12 mouse cellular contexts compared by ENCODE assay signal in the genomic region with DNA sequence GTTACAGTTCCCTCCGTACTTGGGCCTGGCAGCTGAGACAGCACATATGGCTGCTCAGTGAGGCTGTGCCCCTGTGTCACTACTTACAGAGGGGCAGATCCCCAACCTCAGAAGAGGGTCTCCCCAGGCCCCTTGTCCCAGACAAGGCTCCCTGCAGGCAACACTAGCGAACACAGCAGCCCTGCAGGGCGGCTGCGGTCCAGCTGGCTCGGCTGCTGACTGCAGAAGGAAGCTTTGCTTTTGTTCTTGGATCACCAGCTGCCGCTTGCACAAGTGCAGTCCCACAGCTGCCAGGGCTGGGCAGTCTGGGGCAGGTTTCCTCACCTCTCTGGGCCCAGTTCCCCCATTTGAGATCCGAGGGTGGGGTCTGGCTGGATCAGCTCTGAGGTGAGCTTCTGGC.
A peak's percentile ranks its signal among the peaks of the same experiment; 100 is the strongest.
DNase-seq lines count a peak whose midpoint lies in the region; ATAC-seq and TF ChIP-seq lines count a peak whose summit lies in the region.
"Had no signal": no experiment of that assay in that cellular context is flagged by ENCODE, and none has a peak within 500 bp of the region (broad histone marks: within the 10 kb centered on the region; RNA-seq: fewer than 3 reads in every experiment).

No protein-coding gene starts in this region.

- no peak overlapping the region for H3K9ac ChIP-seq in lung, embryonic 14.5 days
- H3K9ac ChIP-seq in forebrain, embryonic 15.5 days (replicated peaks): no peak overlapping the region; the same call in 1 of the 2 replicates
- no peak overlapping the region for H3K9ac ChIP-seq in neural tube, embryonic 13.5 days
- H3K9ac ChIP-seq in intestine, postnatal 0 days (ENCODE audit: low read depth, low read length): no peak overlapping the region
- H3K9ac ChIP-seq: kidney, embryonic 15.5 days; liver, embryonic 14.5 days had no signal

- H3K36me3 ChIP-seq in lung, embryonic 14.5 days (ENCODE audit: insufficient read depth): no peaks in the 10 kb centered on the region
- no peaks in the 10 kb centered on the region for H3K36me3 ChIP-seq in forebrain, embryonic 15.5 days
- no peaks in the 10 kb centered on the region for H3K36me3 ChIP-seq in neural tube, embryonic 13.5 days
- no peaks in the 10 kb centered on the region for H3K36me3 ChIP-seq in intestine, postnatal 0 days (ENCODE audit: control insufficient read depth, insufficient read depth)
- H3K36me3 ChIP-seq: kidney, embryonic 15.5 days had no signal

- TF ChIP-seq CTCF in lung, embryonic 14.5 days (IDR thresholded peaks at IDR 0.05; ENCODE audit: low read depth): no peak
- no peak for TF ChIP-seq CTCF in intestine, postnatal 0 days (IDR thresholded peaks at IDR 0.05; ENCODE audit: low read depth)

- peak; percentile 33 for DNase-seq in lung, embryonic 14.5 days
- DNase-seq in lung, postnatal 25 days (ENCODE audit: low spot score): no peak
- peak; percentile 54 for DNase-seq in lung, postnatal 36 days
- DNase-seq in heart, adult 9 months (ENCODE audit: low spot score in 2 of 2): no peak
- no peak for DNase-seq in cerebellum, adult 9-10 months
- DNase-seq: thymus, adult 2 months had no signal

- H3K9me3 ChIP-seq in lung, embryonic 14.5 days (ENCODE audit: low read depth, low read length): no peaks in the 10 kb centered on the region
- H3K9me3 ChIP-seq in forebrain, embryonic 15.5 days: no peaks in the 10 kb centered on the region
- no peaks in the 10 kb centered on the region for H3K9me3 ChIP-seq in neural tube, embryonic 13.5 days
- no peaks in the 10 kb centered on the region for H3K9me3 ChIP-seq in intestine, postnatal 0 days (ENCODE audit: control insufficient read depth)
- H3K9me3 ChIP-seq: kidney, embryonic 15.5 days had no signal

- WGBS in lung, embryonic 14.5 days: 21% methylated on average over 7 of the region's 7 CpGs
- 8% methylated on average over 7 of the region's 7 CpGs for WGBS in forebrain, embryonic 15.5 days
- WGBS in neural tube, embryonic 13.5 days: 10% methylated on average over 7 of the region's 7 CpGs
- 39% methylated on average over 7 of the region's 7 CpGs for WGBS in intestine, postnatal 0 days

- H3K4me3 ChIP-seq in lung, embryonic 14.5 days (ENCODE audit: low read depth, low read length): no peak overlapping the region
- no peak overlapping the region for H3K4me3 ChIP-seq in forebrain, embryonic 15.5 days
- no peak overlapping the region for H3K4me3 ChIP-seq in neural tube, embryonic 13.5 days
- no peak overlapping the region for H3K4me3 ChIP-seq in intestine, postnatal 0 days (ENCODE audit: low read depth, low read length)
- H3K4me3 ChIP-seq: kidney, embryonic 15.5 days had no signal

- no peak overlapping the region for H3K4me2 ChIP-seq in lung, embryonic 14.5 days
- H3K4me2 ChIP-seq in forebrain, embryonic 15.5 days (replicated peaks): no peak overlapping the region
- no peak overlapping the region for H3K4me2 ChIP-seq in neural tube, embryonic 13.5 days
- no peak overlapping the region for H3K4me2 ChIP-seq in intestine, postnatal 0 days (replicated peaks; ENCODE audit: low read depth)
- H3K4me2 ChIP-seq: kidney, embryonic 15.5 days had no signal

- H3K4me1 ChIP-seq in lung, embryonic 14.5 days (ENCODE audit: insufficient read depth): no peaks in the 10 kb centered on the region
- peaks cover 33% of the 10 kb centered on the region for H3K4me1 ChIP-seq in forebrain, embryonic 15.5 days
- H3K4me1 ChIP-seq in neural tube, embryonic 13.5 days (replicated peaks): peaks cover 54% of the 10 kb centered on the region
- H3K4me1 ChIP-seq in intestine, postnatal 0 days (replicated peaks; ENCODE audit: control insufficient read depth, insufficient read depth, low read length): no peaks in the 10 kb centered on the region

- H3K27ac ChIP-seq in lung, embryonic 14.5 days (ENCODE audit: low read depth): no peak overlapping the region
- H3K27ac ChIP-seq in forebrain, embryonic 15.5 days (replicated peaks): peak overlapping the region; percentile 47
- peak overlapping the region; percentile 64; the same call in 1 of the 2 replicates for H3K27ac ChIP-seq in neural tube, embryonic 13.5 days (replicated peaks)
- no peak overlapping the region for H3K27ac ChIP-seq in intestine, postnatal 0 days (ENCODE audit: low read depth, low read length)
- H3K27ac ChIP-seq: kidney, embryonic 15.5 days; liver, embryonic 14.5 days had no signal

- H3K27me3 ChIP-seq in lung, embryonic 14.5 days (ENCODE audit: insufficient read depth, low read length): no peaks in the 10 kb centered on the region
- H3K27me3 ChIP-seq in forebrain, embryonic 15.5 days: no peaks in the 10 kb centered on the region; the same call in 1 of the 2 replicates
- H3K27me3 ChIP-seq in neural tube, embryonic 13.5 days: peaks cover 16% of the 10 kb centered on the region; the same call in 1 of the 2 replicates
- no peaks in the 10 kb centered on the region for H3K27me3 ChIP-seq in intestine, postnatal 0 days (replicated peaks; ENCODE audit: control insufficient read depth, insufficient read depth, low read length)

- ATAC-seq in lung, embryonic 14.5 days (ENCODE audit: insufficient read depth): no peak
- peak; percentile 12; the same call in 1 of the 2 replicates for ATAC-seq in forebrain, embryonic 15.5 days (replicated peaks)
- ATAC-seq in neural tube, embryonic 13.5 days (ENCODE audit: low read depth): 0 out of 2 replicates have a peak, but pooled peaks have one; percentile 13
- no peak for ATAC-seq in intestine, postnatal 0 days
- ATAC-seq: CD4-positive, CD25-positive, alpha-beta regulatory T cell, adult 4 months had no signal

Comparison
In these comparisons a context has a peak if more than half of its experiments do, and no peak if none do; other contexts are left out.
1. DNase-seq: peak in lung, embryonic 14.5 days (single experiment) and lung, postnatal 36 days (single experiment); none in lung, postnatal 25 days (single experiment), heart, adult 9 months (0 of 2) and cerebellum, adult 9-10 months (single experiment).
2. ATAC-seq: peak in forebrain, embryonic 15.5 days (single experiment) and neural tube, embryonic 13.5 days (single experiment); none in lung, embryonic 14.5 days (single experiment) and intestine, postnatal 0 days (single experiment).
3. H3K27ac ChIP-seq: peak in forebrain, embryonic 15.5 days (single experiment) and neural tube, embryonic 13.5 days (single experiment); none in lung, embryonic 14.5 days (single experiment) and intestine, postnatal 0 days (single experiment).